Mouse (Mus musculus): ENCODE results near the gene Rxfp4.

Rxfp4 gene

GRCm38 (mm10) chr3:88652846-88653515 lies at the start of gene Rxfp4:
Gene Rxfp4, minus strand, starts transcription at chr3:88653142.
- DNase-seq (ENCODE audit: low spot score in 2 of 2): no peak

GRCm38 (mm10) chr3:88701222-88701621 lies 48.3 kb upstream of the Rxfp4 start:
- DNase-seq (ENCODE audit: low spot score in 2 of 2): no peak

- no peak for DNase-seq (ENCODE audit: low spot score in 2 of 2)
Observed at GRCm38 (mm10) chr3:88700247-88700646, 47.3 kb upstream of the Rxfp4 start.

DNA sequence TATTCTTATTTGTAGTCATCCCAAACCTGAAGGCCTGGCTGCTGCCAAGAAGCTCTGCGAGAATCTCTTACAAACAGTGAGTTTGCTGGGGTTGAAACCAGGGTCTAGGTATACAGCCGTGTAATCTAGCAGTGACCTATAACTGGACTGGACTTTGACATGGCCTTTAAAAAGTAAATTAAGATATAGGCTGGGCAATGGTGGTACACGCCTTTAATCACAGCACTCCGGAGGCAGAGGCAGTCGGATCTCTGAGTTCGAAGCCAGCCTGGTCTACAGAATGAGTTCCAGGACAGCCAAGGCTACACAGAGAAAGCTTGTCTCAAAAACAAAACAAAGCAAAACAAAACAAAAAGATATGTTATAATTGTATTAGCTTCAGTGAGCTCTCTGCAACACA lies 45.9 kb upstream of the Rxfp4 start:
- no peak for DNase-seq (ENCODE audit: low spot score in 2 of 2)

GRCm38 (mm10) chr3:88698051-88698450 lies 45.1 kb upstream of the Rxfp4 start:
- no peak for DNase-seq (ENCODE audit: low spot score in 2 of 2)

DNA sequence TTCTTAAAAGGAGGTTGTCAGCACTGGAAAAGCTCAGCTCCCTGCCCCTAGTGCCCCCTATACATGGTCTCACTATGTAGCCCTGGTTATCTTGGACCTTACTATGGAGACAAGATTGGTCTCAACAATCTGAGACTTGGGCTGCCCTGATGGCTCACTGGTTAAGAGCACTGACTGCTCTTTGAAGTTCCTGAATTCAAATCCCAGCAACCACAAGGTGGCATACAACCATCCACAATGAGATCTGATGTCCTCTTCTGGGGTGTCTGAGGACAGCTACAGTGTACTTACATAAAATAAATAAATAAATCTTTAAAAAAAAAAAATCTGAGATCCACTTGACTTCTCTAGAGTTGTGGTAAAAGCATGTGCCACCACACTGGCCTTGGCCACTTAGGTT lies 42.6 kb upstream of the Rxfp4 start:
- no peak for DNase-seq (ENCODE audit: low spot score in 2 of 2)

DNA sequence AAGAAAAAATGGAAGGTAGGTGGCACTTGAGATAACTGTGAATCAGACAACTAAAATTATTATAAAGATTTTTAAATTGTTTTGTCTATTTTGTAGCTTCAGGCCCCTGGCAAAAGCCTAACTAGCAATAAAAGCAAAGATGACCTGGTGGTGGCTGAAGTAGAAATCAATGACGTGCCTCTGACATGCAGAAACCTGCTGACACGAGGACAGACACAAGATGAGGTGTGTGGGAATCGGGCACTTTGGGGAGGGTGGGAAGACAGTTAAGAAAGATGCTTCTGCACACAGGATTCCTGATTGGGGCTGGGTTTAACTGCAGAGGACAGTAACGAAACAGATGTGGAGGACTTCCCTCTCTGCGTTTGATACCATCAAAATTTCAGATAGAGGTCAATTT lies 36.1 kb upstream of the Rxfp4 start:
- DNase-seq (ENCODE audit: low spot score in 2 of 2): no peak

DNA sequence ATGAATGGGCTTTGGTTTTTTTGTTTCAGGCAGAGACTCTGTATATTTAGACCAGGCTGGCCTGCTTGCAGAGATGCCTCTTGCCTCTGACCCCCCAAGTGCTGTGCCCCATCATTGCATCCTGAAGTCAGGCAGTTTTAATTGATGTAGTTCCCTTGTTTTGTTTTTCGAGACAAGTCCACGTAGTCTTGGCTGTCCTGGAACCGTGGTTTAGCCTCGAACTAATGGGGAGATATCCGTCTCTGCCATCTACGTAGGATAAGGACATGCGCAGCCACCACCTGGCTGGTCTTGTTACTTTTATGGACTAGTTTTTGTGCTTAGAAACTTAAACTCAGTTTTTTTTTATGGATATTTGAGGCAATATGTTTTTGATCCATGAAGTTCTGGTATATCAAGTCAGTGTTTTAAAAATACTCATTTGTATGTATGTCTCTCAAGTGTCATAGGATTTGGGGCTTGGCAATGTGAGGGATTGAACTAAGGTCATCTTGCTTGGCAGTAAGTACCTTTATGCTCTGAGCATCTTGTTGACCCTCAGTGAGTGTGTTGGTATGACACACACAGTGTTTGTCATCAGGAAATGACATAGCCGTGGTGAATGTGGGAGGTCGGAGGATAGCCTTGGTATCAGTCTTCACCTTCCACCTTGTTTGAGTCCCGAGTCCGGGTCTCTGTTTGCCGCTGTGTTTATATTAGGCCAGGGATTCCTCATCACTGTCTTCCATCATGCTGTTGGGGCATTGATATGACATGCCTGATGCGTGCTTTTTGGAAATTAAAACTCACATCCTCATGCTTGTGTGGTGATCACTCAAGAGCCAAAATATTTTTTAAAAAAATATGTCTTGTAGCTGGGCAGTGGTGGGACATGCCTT lies 34.0 kb upstream of the Rxfp4 start:
- DNase-seq (ENCODE audit: low spot score in 2 of 2): no peak

GRCm38 (mm10) chr3:88685958-88686451 lies 33.1 kb upstream of the Rxfp4 start:
- DNase-seq (ENCODE audit: low spot score in 2 of 2): peak; percentile 25 to 47

DNA sequence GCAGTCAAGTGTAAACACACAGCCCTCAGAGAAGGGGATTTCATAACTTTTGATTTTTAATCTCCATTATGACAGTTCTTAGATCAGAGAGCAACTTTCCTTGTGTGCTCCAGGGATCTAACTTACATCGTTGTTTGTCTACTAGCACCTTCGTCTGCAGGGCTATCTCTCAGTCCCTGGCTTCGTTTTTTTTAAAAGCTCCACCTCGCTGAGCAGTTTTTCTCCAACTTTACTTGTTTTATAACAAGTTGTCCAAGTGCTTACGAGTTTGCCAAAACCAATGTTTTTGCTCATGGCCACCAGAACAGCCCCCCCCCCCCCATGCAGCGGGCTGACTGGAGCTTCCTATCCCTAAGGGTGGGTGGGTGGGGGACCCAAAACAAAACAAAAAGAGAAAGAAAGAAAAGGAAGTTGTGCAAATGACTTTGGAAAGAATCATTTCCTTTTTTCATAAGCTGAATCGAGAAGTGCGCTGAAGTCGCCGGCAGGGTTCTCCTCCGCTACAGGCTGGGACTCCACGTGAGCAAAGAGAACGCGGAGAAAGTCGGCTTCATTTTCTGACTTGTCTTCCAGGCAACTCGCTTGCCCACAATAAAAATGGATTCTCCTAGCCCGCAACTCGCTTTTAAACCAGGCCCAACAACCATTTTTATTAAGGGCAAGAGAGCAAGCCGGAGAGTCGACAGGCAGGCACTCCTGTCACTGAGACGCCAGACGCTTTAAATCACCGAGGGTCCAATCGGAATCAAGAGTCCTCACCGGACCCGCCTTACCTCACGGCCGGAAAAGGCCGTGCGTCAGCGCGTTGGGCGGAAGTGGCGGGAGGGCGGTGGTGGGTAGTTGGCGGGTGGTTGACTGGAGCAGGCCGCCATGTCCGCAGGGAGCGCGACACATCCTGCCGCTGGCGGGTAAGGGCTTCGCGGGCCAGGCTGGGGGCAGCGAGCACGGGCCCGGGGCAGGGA lies 32.3 kb upstream of the Rxfp4 start, which contains the start of gene Khdc4:
Gene Khdc4 (plus strand): TSS at position 824 of the 962 bp plus-strand sequence.
- peak; percentile 96 for DNase-seq (ENCODE audit: low spot score in 2 of 2)

GRCm38 (mm10) chr3:88684236-88684979 lies 31.5 kb upstream of the Rxfp4 start:
- no peak for DNase-seq (ENCODE audit: low spot score in 2 of 2)

DNA sequence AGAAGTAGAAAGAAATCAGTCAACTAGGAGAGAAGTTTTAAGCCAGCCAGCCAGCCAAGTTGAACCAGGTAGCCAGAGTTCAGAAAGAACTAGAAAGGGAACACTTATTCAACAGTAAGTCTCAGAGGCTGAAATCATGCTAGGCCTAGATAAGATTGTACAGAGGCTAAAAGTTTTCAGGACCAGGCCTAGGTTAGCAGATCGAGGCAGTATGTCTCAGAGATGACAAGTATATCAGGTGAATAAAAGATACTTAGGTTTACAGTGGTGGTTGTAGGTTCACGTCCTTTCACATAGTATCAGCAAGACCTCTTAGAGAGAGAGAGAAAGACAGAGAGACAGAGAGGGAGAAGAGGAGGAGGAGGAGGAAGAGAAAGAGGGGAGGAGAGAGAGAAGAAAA lies 30.9 kb upstream of the Rxfp4 start:
- DNase-seq (ENCODE audit: low spot score in 2 of 2): no peak

DNA sequence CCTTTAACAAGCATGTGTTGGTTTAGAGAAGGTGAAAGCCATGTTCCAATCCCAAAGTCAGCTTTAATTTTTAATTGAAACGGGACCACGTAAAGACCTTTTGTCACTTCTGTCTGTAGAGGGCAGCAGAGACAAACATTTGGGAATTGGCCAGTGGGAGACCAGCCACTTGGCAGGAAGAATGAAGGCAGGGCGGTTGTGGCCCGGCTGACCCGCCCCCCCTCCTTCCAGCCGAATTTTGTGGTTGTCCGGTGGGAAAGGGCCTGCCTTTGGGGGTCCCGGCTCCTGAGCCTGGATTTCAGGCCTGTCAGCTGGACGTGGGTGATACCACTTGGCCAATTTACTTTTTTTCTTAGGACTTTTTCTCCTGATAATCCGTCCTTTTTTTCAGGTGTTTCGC lies 24.5 kb upstream of the Rxfp4 start:
- peak in 1 of 2 experiments; percentile 46 for DNase-seq (ENCODE audit: low spot score in 2 of 2)

DNA sequence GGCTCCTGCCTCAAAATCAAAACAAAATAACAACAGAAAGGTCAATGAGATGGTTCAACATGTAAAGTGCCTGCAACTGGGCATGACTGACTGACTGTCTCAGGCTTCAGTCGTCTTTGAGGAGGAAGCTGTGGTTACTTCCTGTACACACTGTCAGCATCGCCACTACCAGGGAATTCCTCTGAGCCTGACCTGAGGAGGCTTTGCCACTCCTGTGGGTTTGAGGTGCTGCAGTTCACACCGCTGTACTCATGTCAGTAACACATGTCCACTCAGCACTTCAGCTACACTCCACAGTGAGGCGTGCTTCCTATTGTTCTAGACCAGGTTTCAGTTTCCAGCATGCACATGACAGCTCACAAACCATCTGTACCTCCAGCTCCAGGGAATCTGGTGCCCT lies 11.2 kb upstream of the Rxfp4 start:
- no peak for DNase-seq (ENCODE audit: low spot score in 2 of 2)

- no peak for DNase-seq (ENCODE audit: low spot score in 2 of 2)
Observed at GRCm38 (mm10) chr3:88659798-88660197, 6.9 kb upstream of the Rxfp4 start.

- DNase-seq (ENCODE audit: low spot score in 2 of 2): no peak
Observed at GRCm38 (mm10) chr3:88658441-88659127, 5.6 kb upstream of the Rxfp4 start.

GRCm38 (mm10) chr3:88655619-88656018 lies 2.7 kb upstream of the Rxfp4 start:
- DNase-seq (ENCODE audit: low spot score in 2 of 2): no peak

DNA sequence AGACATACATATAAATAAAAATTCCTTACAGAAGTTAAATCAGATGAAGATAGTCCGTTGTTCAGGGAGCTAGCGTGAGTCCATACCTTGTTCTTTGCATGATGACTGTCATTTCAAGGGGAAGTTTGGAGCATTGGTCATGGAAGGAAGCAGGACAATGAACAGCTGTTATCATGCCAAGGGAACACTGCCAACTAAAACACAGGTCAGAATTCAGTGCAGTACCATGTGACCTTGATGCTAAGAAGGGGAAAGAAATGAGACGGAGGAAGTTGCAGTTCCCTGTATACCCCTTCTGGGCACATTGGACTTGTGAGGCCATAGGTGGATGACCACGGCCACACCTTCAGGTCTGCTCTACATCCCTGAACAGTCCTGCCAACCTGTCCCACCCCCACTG lies 1.7 kb upstream of the Rxfp4 start:
- DNase-seq (ENCODE audit: low spot score in 2 of 2): no peak

DNA sequence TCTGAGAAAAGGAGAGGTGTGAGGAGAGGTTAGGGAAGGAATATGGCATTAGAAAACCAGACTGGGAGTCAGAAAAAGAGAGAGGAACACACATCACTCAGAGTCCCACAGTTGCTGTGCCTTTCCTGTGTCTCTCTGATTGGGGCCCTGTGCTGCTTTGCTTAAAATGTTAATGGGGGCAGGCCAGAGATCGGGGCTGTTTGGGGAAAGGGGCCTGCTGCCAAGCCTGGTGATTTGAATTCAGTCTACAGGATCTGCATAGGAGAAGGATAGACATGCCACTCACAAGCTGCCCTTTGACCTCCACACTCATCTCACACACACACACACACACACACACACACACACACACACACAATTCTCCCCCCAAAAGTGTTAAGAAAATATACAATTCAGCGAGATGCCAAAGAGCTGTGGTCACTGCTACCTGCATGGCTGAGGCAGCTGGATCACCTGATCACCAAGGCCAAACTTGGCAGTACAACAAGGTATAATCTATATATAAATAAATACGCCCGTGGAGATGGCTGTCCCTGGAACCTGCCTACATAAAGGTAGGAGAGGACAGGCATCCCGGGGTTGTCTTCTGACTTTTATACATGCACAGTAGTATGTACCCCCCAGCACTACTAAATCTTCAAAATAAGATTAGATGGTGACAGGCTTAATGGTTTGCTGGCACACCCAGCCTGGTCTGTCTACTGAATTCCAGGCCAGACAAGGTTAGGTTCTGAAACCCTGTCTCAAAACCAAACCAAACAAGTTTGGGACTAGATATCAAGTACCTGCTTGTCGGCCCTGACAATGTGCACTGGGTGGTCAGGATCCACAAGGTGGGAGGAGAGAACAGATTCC lies 801 bp upstream of the Rxfp4 start:
- DNase-seq (ENCODE audit: low spot score in 2 of 2): no peak
